Mouse (Mus musculus): Measurements from ENCODE around the gene Psen1. TPM values are rescaled to one million over a fixed set of nuclear protein-coding genes. Genes with fewer than 3 reads are reported as not detected.

Psen1 gene
- polyA plus RNA-seq, 1 experiment from 2014 or later, result 54.9 TPM

Other genes starting within 250 kb of the Psen1 start
- gene Dpf3, start 200.4 kb upstream of the Psen1 start, polyA plus RNA-seq (2014; fragmentation: Nextera tagmentation; extraction: Ambion mirVana), result 29.7 TPM in 2 replicates
- 23.8 and 24.1 TPM in 2 replicates for gene Dcaf4, start 167.7 kb upstream of the Psen1 start, polyA plus RNA-seq (2014; fragmentation: Nextera tagmentation; extraction: Ambion mirVana)
- gene Zfyve1, start 90.9 kb upstream of the Psen1 start, polyA plus RNA-seq (2014; fragmentation: Nextera tagmentation; extraction: Ambion mirVana), result 12.3 and 15.8 TPM in 2 replicates
- gene Rbm25, start 56.9 kb upstream of the Psen1 start, polyA plus RNA-seq (2014; fragmentation: Nextera tagmentation; extraction: Ambion mirVana), result 167 and 184 TPM in 2 replicates
- 0.10 TPM in 1 of 2 replicates, not detected in the other for gene Papln, start 75.5 kb downstream of the Psen1 start, polyA plus RNA-seq (2014; fragmentation: Nextera tagmentation; extraction: Ambion mirVana)
- 34.3 and 41.7 TPM in 2 replicates for gene Numb, start 233.8 kb downstream of the Psen1 start, polyA plus RNA-seq (2014; fragmentation: Nextera tagmentation; extraction: Ambion mirVana)